Mouse (Mus musculus) ovary, postnatal 14 days (tissue): ENCODE measurements at regions not wholly inside any gene's neighbourhood (a gene's known extent, or its start where the extent isn't known, plus 50 kb on each side); places are given as distances from the start of the nearest gene placed in this dataset.

Experiments
- DNase-seq: peaks from one replicate; pipeline ENCODE4 v3.0.0; 2022; ENCODE audit warnings: low spot score

GRCm38 (mm10) chr6:58752496-58752895 lies 78.8 kb upstream of the Herc3 start:
- DNase-seq = no peak

DNA sequence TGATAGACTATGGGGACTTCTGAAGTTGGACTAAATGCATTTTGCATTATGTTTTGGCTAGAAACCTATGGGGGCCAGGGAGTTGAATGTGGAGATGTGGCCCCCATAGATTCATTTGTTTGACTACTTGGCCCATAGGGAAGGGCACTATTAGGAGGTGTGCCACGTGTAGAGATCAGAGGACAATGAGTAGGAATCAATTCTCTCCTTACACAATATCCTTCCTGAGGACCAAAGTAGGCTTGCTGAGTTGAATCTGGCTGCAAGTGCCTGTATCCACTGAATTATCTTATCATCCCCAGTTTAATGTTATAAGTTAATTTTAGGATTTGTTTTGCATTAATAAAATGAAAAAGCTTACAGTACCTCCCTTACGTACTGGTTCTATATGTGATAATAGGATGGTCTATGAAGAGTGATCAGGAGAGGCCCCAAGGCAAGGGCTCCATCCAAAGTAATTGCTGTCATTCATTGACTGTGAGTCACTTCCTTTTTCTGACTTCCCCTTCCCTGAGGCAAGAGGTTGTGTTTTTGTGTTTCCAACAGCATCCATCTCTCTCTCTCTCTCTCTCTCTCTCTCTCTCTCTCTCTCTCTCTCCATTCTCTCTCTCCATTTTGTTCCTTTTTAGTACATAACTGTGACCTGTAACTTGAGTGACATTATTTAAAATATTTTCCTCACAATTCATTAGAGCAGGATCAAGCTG lies 74.8 kb upstream of the Herc3 start:
- DNase-seq = no peak

DNA sequence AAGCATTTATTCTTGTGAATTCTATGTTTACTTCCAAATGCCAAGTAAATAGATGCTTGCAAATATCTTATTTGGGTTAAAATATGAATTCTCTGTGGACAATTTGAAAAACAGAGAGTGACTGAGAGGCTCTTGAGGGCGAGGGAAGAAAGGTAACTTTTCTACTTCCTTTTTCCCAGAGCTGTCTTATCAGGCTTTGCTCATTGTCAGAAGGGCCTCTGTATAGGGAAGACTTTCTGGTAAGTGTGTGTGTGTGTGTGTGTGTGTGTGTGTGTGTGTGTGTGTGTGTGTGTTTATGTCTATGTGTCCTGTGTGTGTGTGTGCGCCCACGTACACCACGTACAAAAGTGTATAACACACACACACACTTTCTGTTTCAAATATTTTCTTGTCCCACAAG lies 73.9 kb upstream of the Herc3 start:
- no peak for DNase-seq

- peak; percentile 38 for DNase-seq
Measured at GRCm38 (mm10) chr6:58770654-58771218, 60.5 kb upstream of the Herc3 start.

DNA sequence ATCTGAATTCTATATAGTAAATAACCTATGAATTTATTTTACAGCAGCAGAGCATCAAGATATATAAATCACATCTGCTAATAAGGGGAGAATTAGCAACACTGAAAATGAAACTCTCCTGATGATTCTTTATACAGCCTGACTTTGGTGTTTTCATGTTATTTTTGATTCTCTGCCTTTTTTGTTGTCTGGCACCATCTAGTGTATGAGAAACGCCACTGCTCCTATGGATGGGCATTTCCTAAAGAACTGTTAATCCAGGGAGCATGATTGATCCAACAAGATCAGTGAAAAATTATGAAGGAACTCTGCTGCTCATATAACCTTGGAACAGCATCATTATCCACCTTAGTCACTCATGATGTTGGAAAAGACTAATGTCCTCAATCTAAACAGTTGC lies 59.3 kb upstream of the Herc3 start:
- DNase-seq = peak; percentile 11
